Comparison of ENCODE assay signal across 11 mouse cellular contexts in the genomic region with DNA sequence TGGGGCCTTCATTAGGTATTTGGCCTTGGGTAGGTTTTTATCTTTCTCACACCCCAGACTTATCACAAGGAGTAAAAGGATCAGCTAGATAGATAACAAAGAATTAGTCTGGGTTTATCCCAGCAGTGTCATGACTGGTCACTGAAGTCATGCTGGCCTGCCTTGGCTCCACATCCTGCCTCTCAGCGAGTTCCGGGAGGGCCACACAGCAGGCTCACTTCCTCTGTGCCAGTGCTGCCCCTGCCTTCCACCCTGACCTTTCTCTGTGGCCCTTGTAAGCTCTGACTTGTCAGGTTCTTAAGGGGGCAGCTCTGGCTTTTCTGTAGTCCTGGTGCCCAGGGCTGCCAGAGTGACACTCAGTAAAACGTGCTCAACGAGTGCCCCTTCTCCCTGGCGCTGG. TPM values are rescaled to one million over a fixed set of nuclear protein-coding genes. Genes with fewer than 3 reads are reported as not detected.
DNase-seq lines count a peak whose midpoint lies in the region; ATAC-seq lines count a peak whose summit lies in the region.
"Had no signal": no experiment of that assay in that cellular context is flagged by ENCODE, and none has a peak within 500 bp of the region (broad histone marks: within the 10 kb centered on the region; RNA-seq: fewer than 3 reads in every experiment).

No protein-coding gene starts in this region.

- no peaks in the 10 kb centered on the region for H3K36me3 ChIP-seq in limb, embryonic 12.5 days
- H3K36me3 ChIP-seq: embryonic facial prominence, embryonic 12.5 days; heart, embryonic 13.5 days had no signal

- ATAC-seq in limb, embryonic 12.5 days (ENCODE audit: insufficient number of reproducible peaks, insufficient read depth, low FRiP score, low TSS enrichment, low read depth), result no peak

- H3K4me2 ChIP-seq in limb, embryonic 12.5 days, result no peak overlapping the region
- H3K4me2 ChIP-seq: embryonic facial prominence, embryonic 12.5 days; heart, embryonic 13.5 days had no signal

- no peaks in the 10 kb centered on the region for H3K9me3 ChIP-seq in limb, embryonic 12.5 days
- H3K9me3 ChIP-seq: embryonic facial prominence, embryonic 12.5 days; heart, embryonic 13.5 days had no signal

- peak overlapping the region; percentile 72; the same call in 1 of the 2 replicates for H3K27ac ChIP-seq in limb, embryonic 12.5 days
- H3K27ac ChIP-seq: heart, embryonic 13.5 days had no signal

- H3K27me3 ChIP-seq in limb, embryonic 12.5 days, result no peaks in the 10 kb centered on the region
- H3K27me3 ChIP-seq: embryonic facial prominence, embryonic 12.5 days; heart, embryonic 13.5 days had no signal

- H3K4me1 ChIP-seq in limb, embryonic 12.5 days (replicated peaks), result peaks cover 95% of the 10 kb centered on the region

- H3K9ac ChIP-seq in limb, embryonic 12.5 days (replicated peaks), result no peak overlapping the region
- H3K9ac ChIP-seq: embryonic facial prominence, embryonic 12.5 days; heart, embryonic 13.5 days had no signal

- H3K4me3 ChIP-seq in limb, embryonic 12.5 days (replicated peaks), result no peak overlapping the region
- H3K4me3 ChIP-seq: embryonic facial prominence, embryonic 12.5 days; heart, embryonic 13.5 days had no signal

- 61% methylated on average over 5 of the region's 5 CpGs for WGBS in limb, embryonic 12.5 days

- peak; percentile 40 for DNase-seq in adrenal gland, postnatal 14 days
- no peak for DNase-seq in adrenal gland, postnatal 25 days
- peak; percentile 32 for DNase-seq in kidney, postnatal 10 days
- no peak for DNase-seq in kidney, adult 18-20 months
- DNase-seq in 416B (ENCODE audit: low read depth), result peak; percentile 43
- no peak for DNase-seq in testis, postnatal 10 days (ENCODE audit: low spot score)
- no peak for DNase-seq in cerebellum, adult 18-20 months
- DNase-seq: right cerebral cortex, postnatal 4 days had no signal

RNA-seq across cellular contexts. Expression of gene Smox, which starts 11.3 kb away (rescaled TPM):
- 21.8 and 25.1 TPM in 2 replicates for total RNA-seq in adrenal gland, postnatal 14 days (2021)
- total RNA-seq in adrenal gland, postnatal 25 days (2021), result 24.9 and 25.2 TPM in 2 replicates
- 85.5 and 96.5 TPM in 2 replicates for polyA plus RNA-seq in limb, embryonic 12.5 days (2016; fragmentation: Nextera tagmentation; extraction: Ambion mirVana)

RNA-seq across cellular contexts. Expression of gene Adra1d, which starts 59.5 kb away (rescaled TPM):
- 16.9 and 22.4 TPM in 2 replicates for total RNA-seq in adrenal gland, postnatal 14 days (2021)
- total RNA-seq in adrenal gland, postnatal 25 days (2021), result 19.2 and 36.8 TPM in 2 replicates
- 0.18 TPM in 1 of 2 replicates, not detected in the other for polyA plus RNA-seq in limb, embryonic 12.5 days (2016; fragmentation: Nextera tagmentation; extraction: Ambion mirVana)

Comparison
In these comparisons a context has a peak if more than half of its experiments do, and no peak if none do; other contexts are left out.
1. DNase-seq: peak in adrenal gland, postnatal 14 days (single experiment), kidney, postnatal 10 days (single experiment) and 416B (single experiment); none in adrenal gland, postnatal 25 days (single experiment), kidney, adult 18-20 months (single experiment), testis, postnatal 10 days (single experiment) and cerebellum, adult 18-20 months (0 of 2).